Mouse (Mus musculus): ENCODE data around the gene Zcchc8.

DNA sequence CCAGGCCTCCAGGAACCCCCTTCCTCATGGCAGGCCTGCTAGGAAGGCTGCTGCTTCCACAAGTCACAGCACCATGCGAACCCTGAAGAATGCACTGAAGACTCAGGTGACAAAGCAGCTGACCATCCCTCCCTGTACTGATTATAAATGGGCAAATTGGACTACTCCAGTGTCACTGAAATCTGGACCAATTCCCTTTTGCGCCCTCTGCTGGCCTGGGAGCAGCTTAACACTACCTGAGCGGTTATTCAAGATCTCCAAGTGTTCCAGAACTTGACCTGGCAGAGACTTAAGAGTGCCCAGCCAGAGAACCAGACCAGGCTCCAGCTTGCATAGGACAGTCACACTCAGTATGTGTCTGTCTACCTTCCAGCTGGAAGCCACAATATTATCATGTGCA lies 21.7 kb downstream of the Zcchc8 start:
- TF ChIP-seq CTCF (IDR thresholded peaks at IDR 0.05; ENCODE audit: low read depth): peak; percentile 82
- no peak for TF ChIP-seq EP300 (IDR thresholded peaks at IDR 0.05; ENCODE audit: low read depth)
